ENCODE assay signal across 14 mouse cellular contexts in the genomic region with DNA sequence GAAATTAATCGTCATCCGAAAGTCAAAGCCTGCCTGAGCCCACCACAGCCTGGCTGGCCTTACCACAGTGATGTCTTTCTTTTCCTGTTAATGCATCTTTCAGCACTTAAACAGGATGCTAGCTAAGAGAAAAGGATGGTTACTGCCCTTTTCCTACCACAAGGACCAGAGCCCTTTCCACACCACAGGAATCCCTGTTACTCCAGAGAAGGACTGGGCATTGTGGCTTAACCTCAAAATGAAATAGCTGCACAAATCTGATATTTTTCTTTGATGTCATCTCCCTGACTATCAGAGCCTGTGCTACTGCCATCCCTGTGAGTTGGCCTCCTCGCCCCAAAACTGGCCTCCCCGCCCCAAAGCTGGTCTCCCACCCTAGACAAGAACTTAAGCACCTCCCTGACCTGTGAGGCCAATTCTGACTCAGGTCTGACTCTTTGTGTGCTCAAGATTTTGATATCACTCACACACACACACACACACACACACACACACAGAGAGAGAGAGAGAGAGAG.
"Had no signal": no experiment of that assay in that cellular context is flagged by ENCODE, and none has a peak within 500 bp of the region (broad histone marks: within the 10 kb centered on the region; RNA-seq: fewer than 3 reads in every experiment).

No protein-coding gene starts in this region.

- H3K9me3 ChIP-seq: limb, embryonic 15.5 days; liver, embryonic 12.5 days; midbrain, embryonic 13.5 days had no signal

- H3K4me1 ChIP-seq: liver, embryonic 12.5 days; megakaryocyte, embryonic 14.5 days had no signal

- H3K27ac ChIP-seq: limb, embryonic 15.5 days; liver, embryonic 12.5 days; stomach, postnatal 0 days had no signal

- H3K4me3 ChIP-seq: limb, embryonic 15.5 days; liver, embryonic 12.5 days; megakaryocyte, embryonic 14.5 days; midbrain, embryonic 13.5 days had no signal

- H3K36me3 ChIP-seq: limb, embryonic 15.5 days; liver, embryonic 12.5 days; midbrain, embryonic 13.5 days had no signal

- H3K4me2 ChIP-seq: limb, embryonic 15.5 days; liver, embryonic 12.5 days; lung, embryonic 14.5 days; midbrain, embryonic 13.5 days had no signal

- H3K9ac ChIP-seq: limb, embryonic 15.5 days; liver, embryonic 12.5 days; lung, embryonic 14.5 days; midbrain, embryonic 13.5 days had no signal

- DNase-seq: kidney, adult 9 months; kidney, postnatal 36 days; layer of hippocampus, adult 9-11 months; layer of hippocampus, postnatal 36 days; lung, embryonic 14.5 days; lung, postnatal 10 days; lung, postnatal 4 days; right cerebral cortex, adult 18-20 months; right cerebral cortex, postnatal 25 days had no signal

- H3K27me3 ChIP-seq: limb, embryonic 15.5 days; liver, embryonic 12.5 days; megakaryocyte, embryonic 14.5 days; midbrain, embryonic 13.5 days had no signal

- ATAC-seq: liver, embryonic 12.5 days had no signal
